Mouse (Mus musculus) MEL (cell line): ENCODE measurements around the gene Rbm47. TPM values are rescaled to one million over a fixed set of nuclear protein-coding genes. Genes with fewer than 3 reads are reported as not detected.

ENCODE experiments used
- DNase-seq: peaks from one replicate; pipeline ENCODE4 v3.0.0; 2011; ENCODE audit warnings: low read depth, low spot score
- H3K27ac ChIP-seq: 2 replicates; pipeline ENCODE4 v1.5.1; 2012; ENCODE audit warnings: low read depth, mild to moderate bottlenecking, control low read depth, low read length, moderate library complexity; ENCODE audit not compliant: control insufficient read depth
- H3K27me3 ChIP-seq, 2 experiments: fragments of 150-350 bp in 1 of 2; sonication (generic) in 1 of 2; 2 replicates each; pipeline ENCODE4 v1.6.1; 2012; ENCODE audit warnings: low read length in 2 of 2, mild to moderate bottlenecking in 2 of 2, improper control_type of control experiment in 1 of 2, moderate library complexity in 1 of 2; ENCODE audit not compliant: insufficient read depth in 2 of 2, control insufficient read depth in 1 of 2
- H3K36me3 ChIP-seq, 2 experiments: 2 replicates each; pipeline ENCODE4 v1.6.1; 2012 to 2014; ENCODE audit warnings: low read length in 2 of 2, improper control_type of control experiment in 1 of 2, inconsistent platforms in 1 of 2, mild to moderate bottlenecking in 1 of 2; ENCODE audit not compliant: insufficient read depth in 2 of 2, control insufficient read depth in 1 of 2
- H3K4me1 ChIP-seq, 2 experiments: fragments of 150-350 bp in 1 of 2; sonication (generic) in 1 of 2; 2 replicates each; pipeline ENCODE4 v1.6.1; 2012; ENCODE audit warnings: low read length in 2 of 2, improper control_type of control experiment in 1 of 2, mild to moderate bottlenecking in 1 of 2; ENCODE audit not compliant: insufficient read depth in 2 of 2, control insufficient read depth in 1 of 2
- H3K4me3 ChIP-seq, 2 experiments: fragments of 150-350 bp in 1 of 2; sonication (generic) in 1 of 2; 2 replicates each; pipeline ENCODE4 v1.5.1; 2012; ENCODE audit warnings: low read depth in 2 of 2, low read length in 2 of 2, mild to moderate bottlenecking in 2 of 2, moderate library complexity in 2 of 2, control low read depth in 1 of 2, improper control_type of control experiment in 1 of 2; ENCODE audit not compliant: control insufficient read depth in 1 of 2, insufficient read depth in 1 of 2
- H3K79me2 ChIP-seq: 2 replicates; pipeline ENCODE4 v1.6.1; 2012; ENCODE audit warnings: mild to moderate bottlenecking, low read length, moderate library complexity; ENCODE audit not compliant: control insufficient read depth, poor library complexity, insufficient read depth
- H3K9ac ChIP-seq: 2 replicates; pipeline ENCODE4 v1.6.1; 2012; ENCODE audit warnings: low read depth, mild to moderate bottlenecking, control low read depth, low read length, moderate library complexity; ENCODE audit not compliant: control insufficient read depth, poor library complexity, severe bottlenecking
- H3K9me3 ChIP-seq: fragments of 150-350 bp; sonication (generic); replicated peaks from 2 replicates; pipeline ENCODE4 v1.6.1; 2012; ENCODE audit warnings: mild to moderate bottlenecking, low read length, improper control_type of control experiment, moderate library complexity; ENCODE audit not compliant: insufficient read depth
- BHLHE40 ChIP-seq: IDR thresholded peaks from 2 replicates; pipeline ENCODE4 v1.6.1; 2012; ENCODE audit warnings: low read depth, mild to moderate bottlenecking, inconsistent platforms, low read length, improper control_type of control experiment, borderline replicate concordance
- CTCF ChIP-seq, 3 experiments: IDR thresholded peaks in 2 of 3; conservative IDR thresholded peaks in 1 of 3; 2 replicates each; pipeline ENCODE4 v1.5.1; 2011 to 2012; ENCODE audit warnings: low read length in 3 of 3, low read depth in 2 of 3, mild to moderate bottlenecking in 2 of 3, improper control_type of control experiment in 1 of 3, inconsistent platforms in 1 of 3, mixed read lengths in 1 of 3, moderate library complexity in 1 of 3; ENCODE audit not compliant: control insufficient read depth in 1 of 3, insufficient read depth in 1 of 3, poor library complexity in 1 of 3, severe bottlenecking in 1 of 3
- EP300 ChIP-seq, 2 experiments: IDR thresholded peaks; 2 replicates each; pipeline ENCODE4 v1.6.1; 2011; ENCODE audit warnings: improper control_type of control experiment in 2 of 2, low read length in 2 of 2, low read depth in 1 of 2, mild to moderate bottlenecking in 1 of 2
- MAX ChIP-seq: IDR thresholded peaks from 2 replicates; pipeline ENCODE4 v1.6.1; 2011; ENCODE audit warnings: low read length, improper control_type of control experiment
- MAZ ChIP-seq: IDR thresholded peaks from 2 replicates; pipeline ENCODE4 v1.6.1; 2012; ENCODE audit warnings: low read depth, mild to moderate bottlenecking, inconsistent platforms, low read length, improper control_type of control experiment
- MEF2A ChIP-seq: IDR thresholded peaks from 2 replicates; pipeline ENCODE4 v1.6.1; 2014; ENCODE audit warnings: low read depth, mild to moderate bottlenecking, inconsistent platforms, low read length, improper control_type of control experiment; ENCODE audit not compliant: poor library complexity, insufficient replicate concordance, severe bottlenecking; ENCODE audit errors: extremely low read depth
- MXI1 ChIP-seq: IDR thresholded peaks from 2 replicates; pipeline ENCODE4 v1.6.1; 2011; ENCODE audit warnings: mild to moderate bottlenecking, low read depth, low read length, improper control_type of control experiment
- MYB ChIP-seq: IDR thresholded peaks from 2 replicates; pipeline ENCODE4 v1.6.1; 2011; ENCODE audit warnings: mild to moderate bottlenecking, low read depth, low read length, improper control_type of control experiment
- MYC ChIP-seq: IDR thresholded peaks from 2 replicates; pipeline ENCODE4 v1.6.1; 2011; ENCODE audit warnings: low read depth, mild to moderate bottlenecking, low read length, improper control_type of control experiment, moderate library complexity
- NELFE ChIP-seq: IDR thresholded peaks from 2 replicates; pipeline ENCODE4 v1.6.1; 2011; ENCODE audit warnings: low read depth, low read length, improper control_type of control experiment
- POLR2A ChIP-seq, 2 experiments: IDR thresholded peaks; 2 replicates each; pipeline ENCODE4 v1.6.1; 2011 to 2012; ENCODE audit warnings: low read length in 2 of 2, mild to moderate bottlenecking in 2 of 2, control low read depth in 1 of 2, improper control_type of control experiment in 1 of 2, low read depth in 1 of 2, moderate library complexity in 1 of 2; ENCODE audit not compliant: control insufficient read depth in 1 of 2, insufficient read depth in 1 of 2, poor library complexity in 1 of 2
- POLR2AphosphoS2 ChIP-seq: IDR thresholded peaks from 2 replicates; pipeline ENCODE4 v1.6.1; 2011; ENCODE audit warnings: low read length, improper control_type of control experiment
- RAD21 ChIP-seq: IDR thresholded peaks from 2 replicates; pipeline ENCODE4 v1.6.1; 2011; ENCODE audit warnings: mild to moderate bottlenecking, low read depth, low read length, improper control_type of control experiment
- RCOR1 ChIP-seq: IDR thresholded peaks from 2 replicates; pipeline ENCODE4 v1.6.1; 2012; ENCODE audit warnings: low read depth, mild to moderate bottlenecking, inconsistent platforms, low read length, improper control_type of control experiment
- SIN3A ChIP-seq: IDR thresholded peaks from 2 replicates; pipeline ENCODE4 v1.6.1; 2012; ENCODE audit warnings: low read length, improper control_type of control experiment, inconsistent platforms
- SMC3 ChIP-seq: IDR thresholded peaks from 2 replicates; pipeline ENCODE4 v1.6.1; 2011; ENCODE audit warnings: low read depth, low read length, improper control_type of control experiment
- TAL1 ChIP-seq: IDR thresholded peaks from 2 replicates; pipeline ENCODE4 v1.6.1; 2012; ENCODE audit warnings: mild to moderate bottlenecking, inconsistent platforms, low read length, moderate library complexity, mixed read lengths
- TBP ChIP-seq: IDR thresholded peaks from 2 replicates; pipeline ENCODE4 v1.8.0; 2011; ENCODE audit warnings: low read depth, low read length, improper control_type of control experiment
- polyA plus RNA-seq, 2 experiments: library from polyadenylated mRNA; stranded (reverse) in 1 of 2; unstranded in 1 of 2; fragments of >175 nt in 1 of 2; fragments of >200 nt in 1 of 2; gene quantifications; 2 replicates each; pipeline versions ENCODE4 v1.2.1 to v1.2.4; 2012; ENCODE audit warnings: low replicate concordance in 2 of 2, low read depth in 1 of 2; ENCODE audit not compliant: insufficient read length in 2 of 2, insufficient read depth in 1 of 2, missing spikeins in 1 of 2
- total RNA-seq: library from RNA; depleted of rRNA; stranded (reverse); fragments of 300-350 nt; gene quantifications from 2 replicates; pipeline ENCODE4 v1.2.3, GENCODE M21; 2012

Gene Rbm47
- total and polyA plus RNA-seq, 3 experiments: not detected

- Histone ChIP-seq H3K27ac (no peak overlapping the region), H3K79me2 (no peaks in the 10 kb centered on the region), H3K9ac (no peak overlapping the region), H3K36me3 (peaks cover 0 to 6% of the 10 kb centered on the region in 2 experiments; a peak in 2 of 4 replicates), H3K4me3 (peak overlapping the region; percentile 23 to 34; a peak in 2 of 4 replicates), H3K27me3 (no peaks in the 10 kb centered on the region), H3K9me3 (no peaks in the 10 kb centered on the region), H3K4me1 (peaks cover 5 to 10% of the 10 kb centered on the region in 2 experiments)
- peak; percentile 84 for DNase-seq
- TF ChIP-seq MEF2A (no peak), BHLHE40 (no peak), MAZ (no peak), MYC (peak; percentile 93), CTCF (IDR thresholded peaks at IDR 0.05 in 2 of 3, conservative IDR thresholded peaks at IDR 0.05 in 1 of 3; ENCODE audit: control insufficient read depth in 1 of 3, insufficient read depth in 1 of 3, low read depth in 2 of 3, low read length in 3 of 3, poor library complexity in 1 of 3, severe bottlenecking in 1 of 3) (peak; percentile 81 to 98 (median 88)), NELFE (no peak), EP300 (IDR thresholded peaks at IDR 0.05; ENCODE audit: low read depth in 1 of 2, low read length in 2 of 2) (no peak), MXI1 (peak; percentile 77), TAL1 (no peak), POLR2A (IDR thresholded peaks at IDR 0.05; ENCODE audit: control insufficient read depth in 1 of 2, insufficient read depth in 1 of 2, low read depth in 1 of 2, low read length in 2 of 2, poor library complexity in 1 of 2) (no peak), SIN3A (peak; percentile 32; the same call in 1 of the 2 replicates), SMC3 (no peak; the same call in 1 of the 2 replicates), RAD21 (peak; percentile 53), MAX (peak; percentile 86), TBP (0 out of 2 replicates have a peak, but pooled peaks have one; percentile 23), POLR2AphosphoS2 (no peak), MYB (no peak)
These were observed 89.6 kb downstream of the Rbm47 start for GRCm38 (mm10) chr5:66083350-66083749.

- Histone ChIP-seq H3K79me2 (no peaks in the 10 kb centered on the region), H3K27ac (no peak overlapping the region), H3K27me3 (no peaks in the 10 kb centered on the region), H3K9ac (no peak overlapping the region), H3K9me3 (no peaks in the 10 kb centered on the region), H3K4me1 (peaks cover 5 to 10% of the 10 kb centered on the region in 2 experiments), H3K36me3 (peaks cover 0 to 4% of the 10 kb centered on the region in 2 experiments; a peak in 2 of 4 replicates), H3K4me3 (no peak overlapping the region)
- no peak for TF ChIP-seq TBP
- no peak for TF ChIP-seq POLR2A (IDR thresholded peaks at IDR 0.05; ENCODE audit: control insufficient read depth in 1 of 2, insufficient read depth in 1 of 2, low read depth in 1 of 2, low read length in 2 of 2, poor library complexity in 1 of 2)
- TF ChIP-seq RCOR1: no peak
- TF ChIP-seq SMC3: no peak
- TF ChIP-seq NELFE: no peak
- DNase-seq: no peak
These were observed 90.7 kb downstream of the Rbm47 start for GRCm38 (mm10) chr5:66082229-66082572.
